ENCODE assay signal across 8 mouse cellular contexts in the genomic region with DNA sequence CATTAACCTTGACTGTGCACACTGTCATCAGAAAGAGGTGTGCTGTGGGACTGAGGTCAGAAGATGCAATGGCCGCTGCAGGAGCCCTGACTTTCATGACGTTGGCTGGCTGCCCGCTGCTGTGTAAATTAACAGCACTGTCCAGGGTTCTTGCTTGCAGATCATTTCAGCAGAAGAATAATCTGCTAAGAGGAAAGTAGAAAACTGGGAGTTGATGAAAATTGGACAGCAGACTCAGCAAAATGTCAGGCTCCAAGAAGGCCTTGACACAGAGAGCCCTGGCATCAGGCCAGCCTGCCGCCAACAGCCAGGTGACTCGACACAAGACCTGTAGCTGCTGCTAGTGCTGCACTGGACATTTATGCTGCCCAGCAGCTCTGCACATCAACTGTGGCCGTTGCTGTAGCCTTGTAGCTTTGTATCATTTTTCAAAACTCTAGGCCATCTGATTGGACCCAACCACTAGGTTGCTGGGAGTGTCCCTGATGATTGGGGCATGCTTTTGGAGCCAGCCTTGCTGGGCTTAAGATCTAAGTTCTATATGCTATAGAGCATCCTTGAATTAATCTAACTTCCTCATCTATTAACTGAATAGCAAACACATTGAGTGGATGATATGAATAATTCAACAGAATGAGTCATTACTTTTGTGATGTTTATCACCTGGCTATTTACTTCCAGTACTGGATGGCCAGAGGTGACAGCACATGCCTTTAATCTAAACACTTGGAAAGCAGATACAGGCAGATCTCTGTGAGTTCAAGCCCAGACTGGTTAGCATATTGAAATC. TPM values are rescaled to one million over a fixed set of nuclear protein-coding genes. Genes with fewer than 3 reads are reported as not detected.
DNase-seq lines count a peak whose midpoint lies in the region; ATAC-seq and TF ChIP-seq lines count a peak whose summit lies in the region.

No protein-coding gene starts in this region.

- H3K4me1 ChIP-seq in hindbrain, embryonic 16.5 days (ENCODE audit: control insufficient read depth, insufficient read depth, low read depth, low read length), result no peaks in the 10 kb centered on the region
- no peaks in the 10 kb centered on the region for H3K4me1 ChIP-seq in hindbrain, embryonic 10.5 days (replicated peaks)
- no peaks in the 10 kb centered on the region; the same call in 1 of the 2 replicates for H3K4me1 ChIP-seq in forebrain, embryonic 16.5 days (replicated peaks; ENCODE audit: control insufficient read depth, insufficient read depth, low read length)

- no peak for DNase-seq in hindbrain, embryonic 10.5 days (ENCODE audit: low spot score)
- peak; percentile 91 for DNase-seq in 416B (ENCODE audit: low read depth)
- peak; percentile 70 for DNase-seq in adrenal gland, postnatal 25 days
- peak; percentile 59 to 75 for DNase-seq in kidney, postnatal 36 days
- DNase-seq in gastrocnemius, adult 2 months, result no peak
- no peak for DNase-seq in Muller cell, postnatal 12 days (ENCODE audit: inconsistent ontology term)

- H3K36me3 ChIP-seq in hindbrain, embryonic 16.5 days (ENCODE audit: control insufficient read depth, insufficient read depth, low read length), result no peaks in the 10 kb centered on the region
- no peaks in the 10 kb centered on the region for H3K36me3 ChIP-seq in hindbrain, embryonic 10.5 days
- H3K36me3 ChIP-seq in forebrain, embryonic 16.5 days (ENCODE audit: control insufficient read depth, insufficient read depth), result no peaks in the 10 kb centered on the region

- WGBS in hindbrain, embryonic 16.5 days, result 67% methylated on average over 6 of the region's 6 CpGs
- WGBS in hindbrain, embryonic 10.5 days, result 85% methylated on average over 6 of the region's 6 CpGs
- 77% methylated on average over 6 of the region's 6 CpGs for WGBS in forebrain, embryonic 16.5 days

- no peak overlapping the region for H3K4me2 ChIP-seq in hindbrain, embryonic 16.5 days (ENCODE audit: low read length)
- no peak overlapping the region for H3K4me2 ChIP-seq in forebrain, embryonic 16.5 days (ENCODE audit: low read length)

- intact Hi-C loops in gastrocnemius, adult 2 months (cut with DNase I), result no loop called here

- ATAC-seq in hindbrain, embryonic 16.5 days, result peak; percentile 64; the same call in 1 of the 2 replicates
- no peak for ATAC-seq in forebrain, embryonic 16.5 days

- H3K9me3 ChIP-seq in hindbrain, embryonic 16.5 days (ENCODE audit: control insufficient read depth, low read length), result no peaks in the 10 kb centered on the region
- H3K9me3 ChIP-seq in hindbrain, embryonic 10.5 days, result no peaks in the 10 kb centered on the region
- H3K9me3 ChIP-seq in forebrain, embryonic 16.5 days (ENCODE audit: control insufficient read depth, low read length), result no peaks in the 10 kb centered on the region

- H3K9ac ChIP-seq in hindbrain, embryonic 16.5 days (ENCODE audit: low read depth, low read length), result no peak overlapping the region
- H3K9ac ChIP-seq in forebrain, embryonic 16.5 days (replicated peaks; ENCODE audit: low read depth, low read length), result no peak overlapping the region

- no peaks in the 10 kb centered on the region for H3K27me3 ChIP-seq in hindbrain, embryonic 16.5 days (replicated peaks; ENCODE audit: control insufficient read depth, insufficient read depth, low read length)
- no peaks in the 10 kb centered on the region for H3K27me3 ChIP-seq in hindbrain, embryonic 10.5 days (ENCODE audit: insufficient read depth, poor library complexity, severe bottlenecking)
- no peaks in the 10 kb centered on the region for H3K27me3 ChIP-seq in forebrain, embryonic 16.5 days (replicated peaks; ENCODE audit: control insufficient read depth, insufficient read depth, low read length)

- H3K4me3 ChIP-seq in hindbrain, embryonic 16.5 days (ENCODE audit: low read length), result no peak overlapping the region
- no peak overlapping the region for H3K4me3 ChIP-seq in hindbrain, embryonic 10.5 days
- no peak overlapping the region for H3K4me3 ChIP-seq in gastrocnemius, adult 2 months
- no peak overlapping the region for H3K4me3 ChIP-seq in forebrain, embryonic 16.5 days (replicated peaks; ENCODE audit: low read length)

- no peak for TF ChIP-seq CTCF in gastrocnemius, adult 2 months (IDR thresholded peaks at IDR 0.05)

- no peak overlapping the region for H3K27ac ChIP-seq in hindbrain, embryonic 16.5 days (ENCODE audit: low read depth, low read length)
- no peak overlapping the region for H3K27ac ChIP-seq in hindbrain, embryonic 10.5 days
- no peak overlapping the region for H3K27ac ChIP-seq in gastrocnemius, adult 2 months
- no peak overlapping the region for H3K27ac ChIP-seq in forebrain, embryonic 16.5 days (ENCODE audit: low read length)

RNA-seq across cellular contexts. Expression of gene Gna14, which starts 12.5 kb away (rescaled TPM):
- polyA plus RNA-seq in hindbrain, embryonic 16.5 days (2015; fragmentation: Nextera tagmentation; extraction: Ambion mirVana), result 0.62 and 0.88 TPM in 2 replicates
- 0.27 and 1.0 TPM in 2 replicates for polyA plus RNA-seq in hindbrain, embryonic 10.5 days (2016; fragmentation: Nextera tagmentation; extraction: Ambion mirVana)
- 31.3 and 32.4 TPM in 2 replicates for total RNA-seq in adrenal gland, postnatal 25 days (2021)
- total RNA-seq in gastrocnemius, adult 2 months (2021), result 1 to 10 TPM; 1.5 to 2.0 TPM
- polyA plus RNA-seq in forebrain, embryonic 16.5 days (2015; fragmentation: Nextera tagmentation; extraction: Ambion mirVana), result 1.1 and 1.3 TPM in 2 replicates

Comparison
In these comparisons a context has a peak if more than half of its experiments do, and no peak if none do; other contexts are left out.
1. DNase-seq: peak in 416B (single experiment), adrenal gland, postnatal 25 days (single experiment) and kidney, postnatal 36 days (2 of 2); none in hindbrain, embryonic 10.5 days (single experiment), gastrocnemius, adult 2 months (single experiment) and Muller cell, postnatal 12 days (single experiment).